Mouse (Mus musculus): ENCODE results near the gene Prkg1. TPM values are rescaled to one million over a fixed set of nuclear protein-coding genes. Genes with fewer than 3 reads are reported as not detected.

Gene Prkg1
- polyA plus RNA-seq, 1 experiment from 2014 or later, result 0.74 TPM

DNA sequence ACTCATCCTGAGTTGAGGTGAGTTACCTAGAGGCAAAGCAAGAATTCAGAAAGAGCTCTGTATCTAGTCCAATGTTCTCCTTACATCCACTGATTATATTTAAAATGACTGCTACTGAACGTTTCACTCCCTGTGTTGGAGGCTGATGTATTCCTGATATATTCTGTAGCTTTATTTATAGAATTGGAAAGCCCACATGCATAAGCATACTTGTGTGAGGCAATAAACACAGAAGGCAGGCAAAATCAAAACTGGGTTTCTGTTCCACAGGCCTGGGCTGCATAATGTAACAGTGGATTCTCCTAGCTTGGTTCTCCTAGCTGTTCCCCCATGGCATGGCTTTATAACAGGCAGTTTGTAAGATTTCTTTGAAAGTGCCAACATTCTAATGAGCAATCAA, 368.7 kb downstream of the Prkg1 start:
- H3K36me3 ChIP-seq (replicated peaks; ENCODE audit: insufficient read depth, low read length), result no peaks in the 10 kb centered on the region
- no peaks in the 10 kb centered on the region for H3K9me3 ChIP-seq (ENCODE audit: low read length)
- no peak overlapping the region for H3K4me2 ChIP-seq (ENCODE audit: low read depth, low read length)
- DNase-seq (no peak), ATAC-seq (no peak)
- no peak overlapping the region for H3K4me3 ChIP-seq (ENCODE audit: low read depth, low read length)
- TF ChIP-seq CTCF (IDR thresholded peaks at IDR 0.05; ENCODE audit: low read depth) (no peak), EP300 (IDR thresholded peaks at IDR 0.05; ENCODE audit: low read depth) (no peak)
- H3K27ac ChIP-seq (ENCODE audit: low read depth), result no peak overlapping the region
- H3K27me3 ChIP-seq (ENCODE audit: insufficient read depth, low read length), result no peaks in the 10 kb centered on the region
- no peaks in the 10 kb centered on the region for H3K4me1 ChIP-seq (ENCODE audit: insufficient read depth)
- no peak overlapping the region for H3K9ac ChIP-seq (replicated peaks)
- 71% methylated on average over 1 of the region's 1 CpGs for WGBS (ENCODE audit: insufficient replicate concordance)

DNA sequence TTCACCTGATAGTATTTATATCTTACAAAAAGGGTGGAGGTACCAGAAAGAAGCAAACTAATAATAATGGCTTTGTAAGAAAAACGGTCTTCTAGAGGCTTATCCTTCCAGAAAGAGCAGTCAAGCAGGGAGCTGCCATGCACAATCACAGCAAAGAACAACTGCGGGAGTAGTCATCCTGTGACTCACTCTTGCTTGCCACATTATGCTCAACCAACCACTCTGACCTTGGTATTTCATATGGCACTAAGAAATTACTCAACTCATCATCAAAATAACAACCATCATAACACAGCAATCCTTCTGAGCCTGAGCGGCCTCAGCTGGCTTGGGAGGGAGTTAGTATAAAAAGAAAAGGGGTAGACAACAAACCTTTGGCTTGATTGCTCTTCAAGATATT, 379.5 kb downstream of the Prkg1 start:
- no peaks in the 10 kb centered on the region for H3K9me3 ChIP-seq (ENCODE audit: low read length)
- DNase-seq, result no peak
- H3K27ac ChIP-seq (ENCODE audit: low read depth), result no peak overlapping the region

GRCm38 (mm10) chr19:31383881-31384280, 381.0 kb downstream of the Prkg1 start:
- DNase-seq (no peak), ATAC-seq (no peak)
- Histone ChIP-seq H3K4me3 (ENCODE audit: low read depth, low read length) (no peak overlapping the region), H3K27ac (ENCODE audit: low read depth) (no peak overlapping the region), H3K27me3 (ENCODE audit: insufficient read depth, low read length) (no peaks in the 10 kb centered on the region), H3K36me3 (replicated peaks; ENCODE audit: insufficient read depth, low read length) (no peaks in the 10 kb centered on the region), H3K9ac (replicated peaks) (no peak overlapping the region), H3K9me3 (ENCODE audit: low read length) (no peaks in the 10 kb centered on the region), H3K4me1 (ENCODE audit: insufficient read depth) (no peaks in the 10 kb centered on the region), H3K4me2 (ENCODE audit: low read depth, low read length) (no peak overlapping the region)
- no peak for TF ChIP-seq EP300 (IDR thresholded peaks at IDR 0.05; ENCODE audit: low read depth)
- no peak for TF ChIP-seq CTCF (IDR thresholded peaks at IDR 0.05; ENCODE audit: low read depth)
- WGBS (ENCODE audit: insufficient replicate concordance), result 75% methylated on average over 5 of the region's 5 CpGs

More for the DNA sequence above, 379.5 kb downstream of the Prkg1 start:
- no peaks in the 10 kb centered on the region for H3K36me3 ChIP-seq (replicated peaks; ENCODE audit: insufficient read depth, low read length)
- H3K9ac ChIP-seq (replicated peaks), result no peak overlapping the region
- H3K27me3 ChIP-seq (ENCODE audit: insufficient read depth, low read length), result no peaks in the 10 kb centered on the region
- WGBS (ENCODE audit: insufficient replicate concordance), result 73% methylated on average over 3 of the region's 3 CpGs
- no peak overlapping the region for H3K4me3 ChIP-seq (ENCODE audit: low read depth, low read length)
- H3K4me1 ChIP-seq (ENCODE audit: insufficient read depth), result no peaks in the 10 kb centered on the region
- TF ChIP-seq EP300 (IDR thresholded peaks at IDR 0.05; ENCODE audit: low read depth), result no peak
- TF ChIP-seq CTCF (IDR thresholded peaks at IDR 0.05; ENCODE audit: low read depth), result no peak
- no peak for ATAC-seq
- H3K4me2 ChIP-seq (ENCODE audit: low read depth, low read length), result no peak overlapping the region

- H3K4me3 ChIP-seq (ENCODE audit: low read depth, low read length), result no peak overlapping the region
- H3K9me3 ChIP-seq (ENCODE audit: low read length), result no peaks in the 10 kb centered on the region
- no peaks in the 10 kb centered on the region for H3K36me3 ChIP-seq (replicated peaks; ENCODE audit: insufficient read depth, low read length)
- H3K4me1 ChIP-seq (ENCODE audit: insufficient read depth), result no peaks in the 10 kb centered on the region
- no peak for DNase-seq
- H3K27ac ChIP-seq (ENCODE audit: low read depth), result no peak overlapping the region
- no peak overlapping the region for H3K4me2 ChIP-seq (ENCODE audit: low read depth, low read length)
- ATAC-seq, result no peak
- no peak overlapping the region for H3K9ac ChIP-seq (replicated peaks)
- no peaks in the 10 kb centered on the region for H3K27me3 ChIP-seq (ENCODE audit: insufficient read depth, low read length)
- TF ChIP-seq EP300 (IDR thresholded peaks at IDR 0.05; ENCODE audit: low read depth), result no peak
- TF ChIP-seq CTCF (IDR thresholded peaks at IDR 0.05; ENCODE audit: low read depth), result no peak
- 67% methylated on average over 1 of the region's 1 CpGs for WGBS (ENCODE audit: insufficient replicate concordance)
Measured at GRCm38 (mm10) chr19:31370106-31370505, 394.7 kb downstream of the Prkg1 start.

GRCm38 (mm10) chr19:31369116-31369515, 395.7 kb downstream of the Prkg1 start:
- WGBS (ENCODE audit: insufficient replicate concordance), result 84% methylated on average over 1 of the region's 1 CpGs
- ATAC-seq (no peak), DNase-seq (no peak)
- H3K36me3 ChIP-seq (replicated peaks; ENCODE audit: insufficient read depth, low read length), result no peaks in the 10 kb centered on the region
- no peak overlapping the region for H3K4me2 ChIP-seq (ENCODE audit: low read depth, low read length)
- TF ChIP-seq EP300 (IDR thresholded peaks at IDR 0.05; ENCODE audit: low read depth) (no peak), CTCF (IDR thresholded peaks at IDR 0.05; ENCODE audit: low read depth) (no peak)
- no peak overlapping the region for H3K9ac ChIP-seq (replicated peaks)
- no peaks in the 10 kb centered on the region for H3K4me1 ChIP-seq (ENCODE audit: insufficient read depth)
- H3K4me3 ChIP-seq (ENCODE audit: low read depth, low read length), result no peak overlapping the region
- H3K27me3 ChIP-seq (ENCODE audit: insufficient read depth, low read length), result no peaks in the 10 kb centered on the region
- H3K27ac ChIP-seq (ENCODE audit: low read depth), result no peak overlapping the region
- H3K9me3 ChIP-seq (ENCODE audit: low read length), result no peaks in the 10 kb centered on the region

DNA sequence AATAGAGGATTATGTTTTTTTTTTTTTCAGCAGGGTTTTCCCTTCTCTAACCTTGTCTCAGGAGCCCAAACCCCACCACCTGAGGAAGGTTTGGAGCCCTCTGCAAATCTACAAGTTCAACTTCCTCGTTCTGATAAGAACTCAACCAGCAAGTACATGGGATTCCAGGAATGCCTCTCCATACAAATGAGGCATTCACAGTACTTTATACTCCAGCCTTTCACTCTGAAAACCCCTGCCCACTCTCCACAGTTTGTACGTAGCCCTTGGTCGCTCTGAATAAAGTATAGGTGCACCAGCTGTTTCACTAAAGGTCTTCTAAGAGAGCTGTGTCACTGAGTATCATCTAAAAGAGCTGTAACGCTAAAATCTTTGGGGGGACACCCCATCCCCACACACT, 402.8 kb downstream of the Prkg1 start:
- Histone ChIP-seq H3K9ac (replicated peaks) (no peak overlapping the region), H3K4me2 (ENCODE audit: low read depth, low read length) (no peak overlapping the region), H3K36me3 (replicated peaks; ENCODE audit: insufficient read depth, low read length) (no peaks in the 10 kb centered on the region), H3K4me1 (ENCODE audit: insufficient read depth) (no peaks in the 10 kb centered on the region), H3K4me3 (ENCODE audit: low read depth, low read length) (no peak overlapping the region), H3K27me3 (ENCODE audit: insufficient read depth, low read length) (no peaks in the 10 kb centered on the region), H3K9me3 (ENCODE audit: low read length) (no peaks in the 10 kb centered on the region), H3K27ac (ENCODE audit: low read depth) (no peak overlapping the region)
- no peak for TF ChIP-seq CTCF (IDR thresholded peaks at IDR 0.05; ENCODE audit: low read depth)
- TF ChIP-seq EP300 (IDR thresholded peaks at IDR 0.05; ENCODE audit: low read depth), result no peak
- WGBS (ENCODE audit: insufficient replicate concordance), result 58% methylated on average over 4 of the region's 4 CpGs
- ATAC-seq (no peak), DNase-seq (no peak)

- TF ChIP-seq EP300 (IDR thresholded peaks at IDR 0.05; ENCODE audit: low read depth) (no peak), CTCF (IDR thresholded peaks at IDR 0.05; ENCODE audit: low read depth) (no peak)
- Histone ChIP-seq H3K9me3 (ENCODE audit: low read length) (no peaks in the 10 kb centered on the region), H3K4me3 (ENCODE audit: low read depth, low read length) (no peak overlapping the region), H3K36me3 (replicated peaks; ENCODE audit: insufficient read depth, low read length) (no peaks in the 10 kb centered on the region), H3K27ac (ENCODE audit: low read depth) (no peak overlapping the region), H3K27me3 (ENCODE audit: insufficient read depth, low read length) (no peaks in the 10 kb centered on the region), H3K9ac (replicated peaks) (no peak overlapping the region), H3K4me1 (ENCODE audit: insufficient read depth) (no peaks in the 10 kb centered on the region), H3K4me2 (ENCODE audit: low read depth, low read length) (no peak overlapping the region)
- ATAC-seq, result no peak
- DNase-seq, result no peak
- WGBS (ENCODE audit: insufficient replicate concordance), result 67% methylated on average over 5 of the region's 5 CpGs
Measured at GRCm38 (mm10) chr19:31361575-31361974, 403.3 kb downstream of the Prkg1 start.
